Mouse (Mus musculus): ENCODE data around the gene Upk2.

The Upk2 gene

GRCm38 (mm10) chr9:44454891-44455220, at the start of gene Upk2:
TSS of gene Upk2 (minus strand) at chr9:44454976.
- no peak for DNase-seq

DNA sequence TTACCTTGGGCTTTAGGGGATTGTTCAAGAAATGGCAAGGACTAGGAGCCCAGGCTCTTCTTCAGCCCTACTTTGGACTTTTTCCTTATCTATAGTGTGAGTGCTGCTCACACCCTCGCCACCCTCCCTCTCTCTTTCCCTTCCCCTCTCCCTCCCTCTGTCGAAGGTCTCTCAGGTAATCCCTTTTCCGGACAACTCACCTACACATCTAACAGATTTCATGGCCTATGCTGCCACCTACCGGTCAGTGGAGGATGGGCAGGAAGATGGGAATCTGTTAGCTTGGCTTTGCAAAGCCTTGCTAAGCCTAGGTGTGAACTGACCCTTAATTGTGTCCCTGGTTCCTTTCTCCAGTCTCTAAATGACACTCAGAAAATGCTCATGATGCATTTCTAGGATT, 47.2 kb upstream of the Upk2 start:
- DNase-seq: peak; percentile 94

DNA sequence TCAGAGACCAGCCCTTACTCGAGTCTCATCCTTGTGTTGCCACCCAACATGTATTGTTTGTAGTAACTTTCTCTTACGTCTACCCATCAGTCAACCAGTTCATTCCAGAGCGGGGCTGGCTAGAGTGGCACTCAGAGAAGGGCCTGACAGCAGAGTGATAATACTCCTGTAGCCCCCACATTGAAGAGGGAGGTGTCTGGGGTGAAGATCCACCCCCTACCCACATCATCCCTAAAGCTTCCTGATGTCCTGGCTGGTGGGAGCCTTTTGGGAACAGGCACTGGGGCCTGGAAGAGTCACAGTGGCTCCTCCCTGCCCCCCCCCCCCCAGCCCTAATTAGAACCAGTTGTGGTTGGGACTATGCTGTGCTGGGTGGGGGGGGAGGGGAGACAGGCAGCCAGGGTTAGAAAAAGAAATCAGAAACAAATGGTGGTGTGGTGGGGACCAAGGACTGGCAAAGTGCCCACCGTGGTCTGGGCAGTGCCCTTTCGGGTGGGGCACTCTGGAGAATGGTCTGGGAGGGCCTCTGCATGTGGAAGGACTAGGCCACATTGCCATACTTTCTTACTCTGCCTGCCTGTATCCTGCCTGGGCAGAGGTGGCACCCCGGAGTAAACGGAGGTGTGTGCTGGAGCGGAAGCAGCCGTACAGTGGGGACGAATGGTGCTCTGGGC, 46.6 kb upstream of the Upk2 start:
- DNase-seq: peak; percentile 93

GRCm38 (mm10) chr9:44500638-44501175, 45.9 kb upstream of the Upk2 start:
- DNase-seq: peak; percentile 95

GRCm38 (mm10) chr9:44500163-44500533, 45.4 kb upstream of the Upk2 start:
- DNase-seq: no peak

DNA sequence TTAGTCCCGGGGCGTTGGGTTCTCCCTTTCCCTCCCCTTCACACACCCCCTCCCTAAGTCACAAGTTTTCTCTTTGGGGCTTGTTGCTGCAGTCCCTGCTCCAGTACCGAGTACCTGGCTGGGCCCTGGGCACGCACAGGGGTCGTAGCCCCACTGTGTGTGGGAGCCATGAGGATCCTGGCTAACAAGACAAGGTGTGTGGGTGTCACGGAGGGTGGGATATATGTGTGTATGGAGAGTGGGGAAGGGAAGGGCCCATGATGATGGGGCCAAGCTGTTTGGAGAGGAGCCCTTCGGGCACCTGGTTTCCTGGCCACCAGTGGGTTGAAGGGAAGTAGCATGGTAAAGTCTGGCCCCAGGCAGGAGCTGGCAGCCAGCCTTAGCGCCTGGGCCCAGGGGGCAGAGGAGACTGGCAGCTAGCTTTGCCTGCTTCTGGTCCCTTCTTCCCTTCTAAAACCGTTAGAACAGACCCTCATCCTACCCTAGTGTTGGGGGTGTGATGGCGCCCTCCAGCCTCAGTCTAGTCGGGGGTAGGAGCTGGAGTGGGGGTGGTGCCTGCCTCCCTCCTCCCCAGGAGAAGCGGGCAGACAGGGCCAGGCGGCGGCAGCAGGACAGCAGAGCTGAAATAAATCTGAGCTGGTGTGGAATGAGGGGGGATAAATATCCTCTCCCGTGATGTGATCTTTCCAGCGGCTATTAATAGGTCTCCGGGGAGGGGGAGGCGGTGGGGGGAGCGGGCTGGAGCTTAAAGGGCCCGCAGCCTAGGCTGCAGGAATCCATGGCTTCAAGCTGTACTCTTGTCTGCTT, 44.8 kb upstream of the Upk2 start:
- peak; percentile 98 for DNase-seq

GRCm38 (mm10) chr9:44498421-44499355, 43.9 kb upstream of the Upk2 start:
- peak; percentile 98 for DNase-seq

DNA sequence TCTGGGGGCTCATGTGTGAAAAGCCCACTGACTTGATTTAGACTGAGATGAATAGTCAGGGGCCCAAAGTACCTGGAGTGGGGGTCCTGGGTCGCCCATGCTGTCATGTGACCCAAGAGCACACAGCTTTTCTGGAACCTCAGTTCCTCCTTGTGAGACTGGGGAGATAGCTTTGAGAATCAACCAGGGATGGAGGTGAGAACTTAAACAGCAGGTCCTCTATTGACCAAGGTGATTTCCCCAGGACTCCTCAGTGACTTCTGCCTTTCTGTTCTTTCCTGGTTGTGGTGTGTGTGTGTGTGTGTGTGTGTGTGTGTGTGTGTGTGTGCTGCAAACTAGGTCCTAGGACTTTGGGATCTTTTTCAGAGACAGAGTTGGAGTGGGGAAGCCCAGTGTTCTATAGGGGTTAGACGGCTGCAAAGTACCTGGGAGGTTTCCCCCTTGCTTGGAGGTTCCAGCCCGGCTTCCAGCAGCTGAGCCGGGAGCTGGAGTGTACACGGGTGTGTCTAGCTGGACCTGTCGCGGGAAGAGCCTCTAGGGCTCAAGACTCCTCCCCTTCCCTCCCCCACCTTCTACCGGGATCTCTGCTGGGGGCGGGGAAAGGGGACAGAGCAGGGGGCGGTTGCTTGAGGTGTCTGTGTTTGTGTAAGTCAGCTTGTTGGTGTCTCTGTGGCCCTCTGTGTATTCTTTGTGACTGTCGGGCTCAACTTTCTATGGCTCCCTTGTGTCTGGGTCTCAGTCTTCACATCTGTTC, 43.0 kb upstream of the Upk2 start:
- peak; percentile 96 for DNase-seq

DNA sequence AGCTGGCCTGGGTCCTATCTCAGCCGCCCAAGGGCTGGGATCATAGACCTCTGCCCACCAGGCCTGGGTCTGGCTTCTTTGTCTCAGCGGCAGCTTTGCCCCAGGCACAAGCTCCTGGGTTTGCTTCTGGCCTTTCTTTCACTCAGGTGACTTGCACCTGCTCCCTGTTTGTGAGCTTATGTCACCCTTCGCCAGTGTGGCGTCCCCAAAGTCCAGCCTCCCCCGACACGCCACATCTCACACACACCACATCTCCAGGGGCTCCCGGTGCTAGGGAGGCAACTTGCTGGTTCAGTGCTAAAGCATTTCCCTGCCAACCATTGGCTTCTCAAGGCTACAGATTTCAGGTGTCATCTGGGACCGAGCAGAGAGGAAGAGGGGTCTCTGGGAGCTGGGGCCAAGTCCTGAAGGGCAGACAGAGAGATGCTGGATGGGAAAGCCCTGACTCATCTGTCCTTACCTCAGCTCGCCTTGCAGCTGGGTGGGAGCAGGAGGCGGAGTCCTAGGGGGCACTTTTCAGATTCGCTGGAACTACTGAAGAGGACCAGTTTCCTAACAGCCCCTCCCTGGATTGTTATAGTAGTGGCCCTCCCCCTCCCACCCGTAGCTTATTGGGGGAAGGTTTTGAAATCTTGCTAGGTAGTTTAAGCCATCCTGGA, 42.2 kb upstream of the Upk2 start:
- DNase-seq: peak; percentile 91

- peak; percentile 89 for DNase-seq
Observed at GRCm38 (mm10) chr9:44495810-44496344, 41.1 kb upstream of the Upk2 start.

GRCm38 (mm10) chr9:44494863-44495809, 40.4 kb upstream of the Upk2 start:
- peak; percentile 95 for DNase-seq

DNA sequence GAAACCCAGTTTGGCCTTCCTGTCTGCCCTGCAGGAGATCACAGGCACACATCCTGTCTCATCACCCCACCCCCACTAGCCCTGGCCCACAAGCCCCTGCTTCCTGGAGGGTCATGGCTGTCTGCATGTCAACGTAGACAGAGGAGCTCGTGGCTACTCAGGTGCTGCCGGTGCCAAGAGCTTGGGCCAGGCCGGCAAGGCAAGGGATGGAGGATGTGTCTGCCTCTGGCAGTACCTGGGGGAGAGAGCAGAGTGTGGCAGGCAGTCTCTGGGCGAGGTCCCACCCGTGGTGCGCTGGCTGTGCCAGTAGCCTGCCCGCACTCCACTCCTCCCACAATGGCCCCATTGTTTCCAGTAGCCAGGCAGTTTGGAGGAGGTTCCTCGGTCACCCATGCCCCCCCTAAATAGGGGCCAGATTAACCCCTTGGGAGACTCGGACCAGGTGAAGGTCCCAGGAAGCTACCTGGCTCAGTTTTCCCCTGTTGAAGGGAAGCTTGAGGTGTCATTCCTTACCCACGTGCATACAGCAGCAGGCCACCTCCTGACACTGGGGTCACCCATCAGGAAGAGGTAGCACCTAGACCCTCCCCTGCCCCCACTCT, 39.6 kb upstream of the Upk2 start:
- peak; percentile 96 for DNase-seq

DNA sequence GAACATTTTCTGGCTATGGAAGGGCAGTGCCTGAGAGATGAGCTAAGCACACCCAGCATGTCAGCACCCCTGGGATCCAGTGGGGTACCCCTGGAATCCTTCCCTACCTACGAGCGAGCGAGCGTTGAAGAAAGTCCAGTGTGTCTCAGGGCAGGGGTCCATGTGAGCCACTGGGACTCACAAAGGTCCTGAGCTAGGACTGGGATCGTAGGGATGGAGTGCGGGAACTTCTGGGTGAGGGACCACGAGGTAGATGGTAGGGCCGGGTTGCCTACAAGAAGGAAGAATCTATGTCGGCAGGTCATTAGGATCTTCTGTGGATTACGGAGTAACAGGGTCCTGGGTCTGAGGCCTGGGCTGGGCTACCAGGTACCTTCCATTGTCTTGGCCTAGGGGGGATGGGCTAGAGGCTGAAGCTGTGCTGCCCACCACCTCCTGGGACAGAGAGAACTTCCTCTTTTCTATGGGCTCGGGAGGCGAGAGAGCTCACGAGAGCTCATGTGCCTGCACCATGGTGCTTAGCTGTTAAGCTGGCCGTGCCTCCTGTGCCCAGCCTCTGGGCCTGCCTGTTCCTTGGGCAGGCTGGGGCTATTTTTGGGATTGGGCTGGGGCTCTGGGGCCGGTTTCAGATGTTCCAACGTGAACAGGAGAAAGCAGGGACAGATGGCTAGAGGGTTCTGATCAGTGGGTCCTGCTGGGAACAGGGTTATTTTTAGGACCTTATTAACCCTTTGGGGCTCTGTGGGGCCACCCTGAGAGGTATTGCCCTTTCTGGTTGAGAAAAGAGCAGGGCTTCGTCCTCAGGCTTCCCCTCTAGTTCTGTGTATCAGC, 38.1 kb upstream of the Upk2 start:
- peak; percentile 97 for DNase-seq

- DNase-seq: no peak
Observed at GRCm38 (mm10) chr9:44491351-44491750, 36.6 kb upstream of the Upk2 start.

- DNase-seq: peak; percentile 94
Observed at GRCm38 (mm10) chr9:44490086-44490967, 35.6 kb upstream of the Upk2 start.

DNA sequence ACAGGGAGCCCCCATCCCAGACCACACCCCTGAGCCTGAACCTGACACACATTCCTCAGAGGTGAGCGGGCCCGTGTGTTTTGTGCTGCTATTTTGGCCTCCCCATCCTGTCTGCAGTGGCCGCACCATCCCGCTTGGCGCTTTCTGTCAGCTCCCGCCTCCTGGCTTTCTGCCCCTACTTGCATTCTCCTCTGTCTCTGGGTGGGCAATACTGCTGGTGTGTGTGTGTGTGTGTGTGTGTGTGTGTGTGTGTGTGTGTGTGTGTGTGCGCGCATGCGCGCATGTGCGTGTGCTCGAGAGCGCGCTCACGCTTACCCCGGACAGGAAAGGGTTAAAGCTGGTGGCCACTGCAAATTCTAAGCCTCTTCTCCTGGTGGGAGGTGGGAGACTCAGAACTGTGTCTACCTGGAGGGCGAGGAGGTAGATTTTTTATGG, 34.9 kb upstream of the Upk2 start:
- DNase-seq: peak; percentile 92

- DNase-seq: peak; percentile 98
Observed at GRCm38 (mm10) chr9:44488855-44489381, 34.1 kb upstream of the Upk2 start.

DNA sequence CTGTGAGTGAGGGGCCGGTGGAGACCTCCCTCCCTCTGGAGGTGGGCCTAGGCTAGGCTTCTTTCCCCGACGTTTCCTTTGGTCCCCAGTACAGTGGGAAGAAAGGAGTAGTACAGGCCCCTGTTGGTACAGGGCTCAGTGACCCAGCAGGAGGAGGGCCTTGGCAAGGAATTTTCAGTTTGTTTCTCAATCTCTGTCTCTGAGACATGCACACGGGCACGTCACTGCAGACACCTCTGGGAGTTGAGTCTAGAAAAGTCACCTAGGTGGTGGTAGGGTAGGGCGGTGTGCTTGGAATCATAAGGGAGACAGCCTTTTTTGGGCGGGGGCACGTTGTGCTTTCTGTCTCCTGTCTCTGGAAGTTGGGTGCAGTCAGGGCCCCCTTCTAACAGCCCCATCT, 33.6 kb upstream of the Upk2 start:
- DNase-seq: no peak
